Mouse (Mus musculus): Measurements from ENCODE around the gene Tank.

The Tank gene

GRCm38 (mm10) chr2:61655382-61656281 is 77.2 kb downstream of the Tank start:
- DNase-seq (ENCODE audit: low spot score in 2 of 2) = peak; percentile 58 to 85

GRCm38 (mm10) chr2:61656421-61657411 is 78.3 kb downstream of the Tank start:
- DNase-seq (ENCODE audit: low spot score in 2 of 2) = peak; percentile 84 to 90

GRCm38 (mm10) chr2:61659254-61659653 is 80.9 kb downstream of the Tank start:
- DNase-seq (ENCODE audit: low spot score in 2 of 2) = no peak

- DNase-seq (ENCODE audit: low spot score in 2 of 2) = no peak
Observed at GRCm38 (mm10) chr2:61662833-61663232, 84.4 kb downstream of the Tank start.

GRCm38 (mm10) chr2:61663573-61664241 is 85.3 kb downstream of the Tank start:
- no peak for DNase-seq (ENCODE audit: low spot score in 2 of 2)

- DNase-seq (ENCODE audit: low spot score in 2 of 2) = no peak
Observed at GRCm38 (mm10) chr2:61667420-61667819, 89.0 kb downstream of the Tank start.

GRCm38 (mm10) chr2:61668260-61668659 is 89.9 kb downstream of the Tank start:
- peak in 1 of 2 experiments; percentile 74 for DNase-seq (ENCODE audit: low spot score in 2 of 2)

- no peak for DNase-seq (ENCODE audit: low spot score in 2 of 2)
Observed at GRCm38 (mm10) chr2:61674555-61674954, 96.2 kb downstream of the Tank start.

GRCm38 (mm10) chr2:61681572-61681971 is 103.2 kb downstream of the Tank start:
- DNase-seq (ENCODE audit: low spot score in 2 of 2) = no peak

- DNase-seq (ENCODE audit: low spot score in 2 of 2) = no peak
Observed at GRCm38 (mm10) chr2:61686533-61686932, 108.1 kb downstream of the Tank start.

GRCm38 (mm10) chr2:61689086-61689485 is 110.7 kb downstream of the Tank start:
- peak in 1 of 2 experiments; percentile 48 for DNase-seq (ENCODE audit: low spot score in 2 of 2)
